Mouse (Mus musculus) CD4-positive, CD25-positive, alpha-beta regulatory T cell, adult 4 months (primary cell): ENCODE measurements at regions not wholly inside any gene's neighbourhood (a gene's known extent, or its start where the extent isn't known, plus 50 kb on each side); places are given as distances from the start of the nearest gene placed in this dataset.
A peak's percentile ranks its signal among the peaks of the same experiment; 100 is the strongest.

Experiments used
- ATAC-seq: one replicate; pipeline ENCODE4 v1.8.0; 2017

DNA sequence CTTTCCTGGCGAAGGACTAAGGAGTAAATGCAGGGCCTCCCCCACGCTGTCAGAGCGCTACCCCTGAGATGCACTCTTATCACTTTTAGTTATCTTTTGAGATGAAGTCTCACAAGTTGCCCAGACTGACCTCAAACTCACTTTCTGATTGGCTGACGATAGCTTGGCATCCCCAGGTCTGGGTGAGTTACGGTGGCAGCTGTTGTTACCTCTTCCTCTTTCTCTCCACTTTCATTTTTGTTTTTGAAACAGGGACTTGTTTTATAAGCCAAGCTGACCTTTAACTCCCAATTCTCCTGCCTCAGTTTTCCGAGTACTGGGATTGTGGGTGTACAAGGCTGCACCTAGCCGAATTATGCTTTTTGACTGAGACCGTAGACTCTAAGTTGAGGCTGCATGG, 53.0 kb upstream of the Tcf7l2 start:
- ATAC-seq = peak; percentile 89

DNA sequence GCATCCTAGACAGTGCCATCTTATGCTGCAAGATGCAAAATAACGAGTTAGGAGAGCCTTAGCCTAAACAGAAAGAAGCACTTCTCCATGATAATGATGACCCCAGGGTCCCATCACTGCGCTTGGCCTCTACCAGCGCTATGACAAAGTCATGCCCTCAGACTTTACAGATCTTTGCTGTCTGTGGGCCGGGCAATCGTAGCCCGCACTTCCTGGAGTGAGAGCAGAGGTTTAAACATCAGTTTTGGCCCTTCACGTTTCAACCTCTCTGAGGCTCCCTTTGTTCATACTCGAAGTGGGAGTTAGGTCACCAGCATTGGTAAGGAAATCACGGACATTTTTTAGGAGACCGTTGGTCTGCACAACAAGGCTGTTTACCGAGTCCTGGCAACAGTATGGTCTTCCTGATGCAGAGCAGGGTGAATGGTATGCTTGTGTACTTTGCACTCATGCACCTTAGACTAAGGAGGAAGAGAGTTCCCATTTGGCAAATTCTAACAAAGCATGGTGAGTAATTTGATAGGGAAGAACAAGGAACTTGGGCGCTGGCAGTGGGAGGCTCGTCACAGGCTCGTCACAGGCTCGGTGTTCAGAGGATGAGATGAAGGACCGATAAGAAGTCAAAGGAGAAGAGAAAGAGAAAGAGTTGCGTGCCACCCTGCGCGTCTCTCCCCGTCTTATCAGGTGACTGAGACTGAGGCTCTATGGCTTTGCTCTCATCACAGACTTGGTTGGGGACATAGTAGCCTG, 52.2 kb upstream of the Tcf7l2 start:
- ATAC-seq = peak; percentile 42
